Mouse (Mus musculus): ENCODE measurements around the gene Rcn3. TPM values are rescaled to one million over a fixed set of nuclear protein-coding genes. Genes with fewer than 3 reads are reported as not detected.

The Rcn3 gene
- polyA plus RNA-seq, 1 experiment from 2014 or later: 388 TPM

DNA sequence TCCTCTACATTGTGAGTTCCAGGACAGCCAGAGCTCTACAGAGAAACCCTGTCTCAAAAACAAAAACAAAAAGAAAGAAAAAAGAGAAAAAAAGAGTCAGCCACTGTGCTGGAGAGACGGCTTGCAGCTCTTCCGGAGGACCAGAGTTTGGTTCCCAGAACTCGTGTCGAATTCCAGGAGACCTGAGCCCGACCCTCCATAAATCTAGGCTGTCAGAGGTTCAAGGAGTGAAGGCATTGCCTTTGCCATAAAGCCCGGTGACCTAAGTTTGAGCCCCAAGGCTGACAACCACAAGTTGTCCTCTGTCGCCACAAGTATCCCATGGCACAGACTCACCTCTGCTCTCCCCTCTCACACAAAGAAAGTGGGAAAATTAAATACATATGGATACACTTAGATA, 2.1 kb upstream of the Rcn3 start:
- 36% methylated on average over 7 of the region's 7 CpGs for WGBS
- H3K4me1 ChIP-seq (ENCODE audit: control insufficient read depth, insufficient read depth, low read length): peaks cover 8% of the 10 kb centered on the region
- no peaks in the 10 kb centered on the region for H3K9me3 ChIP-seq (replicated peaks; ENCODE audit: control insufficient read depth, low read length)
- H3K27me3 ChIP-seq (ENCODE audit: control insufficient read depth, insufficient read depth, low read length): no peaks in the 10 kb centered on the region
- ATAC-seq (ENCODE audit: insufficient read depth, low FRiP score): no peak
- H3K4me3 ChIP-seq (replicated peaks; ENCODE audit: low read length): no peak overlapping the region
- H3K27ac ChIP-seq (ENCODE audit: low read length): no peak overlapping the region
- no peaks in the 10 kb centered on the region for H3K36me3 ChIP-seq (ENCODE audit: control insufficient read depth, insufficient read depth, low read length)
- no peak overlapping the region for H3K9ac ChIP-seq (ENCODE audit: low read length)
- H3K4me2 ChIP-seq (ENCODE audit: low read depth, low read length): no peak overlapping the region

DNA sequence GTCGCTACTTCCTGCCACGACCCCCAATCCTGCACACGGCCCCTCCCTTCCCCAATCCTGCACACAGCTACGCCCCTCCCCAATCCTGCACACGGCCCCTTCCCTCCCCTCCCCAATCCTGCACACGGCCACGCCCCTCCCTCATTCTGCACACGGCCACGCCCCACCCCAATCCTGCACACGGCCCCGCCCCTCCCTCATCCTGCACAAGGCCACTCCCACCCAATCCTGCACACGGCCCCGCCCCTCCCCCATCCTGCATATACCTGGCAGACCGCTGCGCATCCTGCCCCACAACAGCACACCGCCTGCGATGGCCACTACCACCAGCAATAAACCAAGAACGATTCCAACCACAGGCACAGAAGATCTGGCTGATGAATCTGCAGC, 1.5 kb upstream of the Rcn3 start:
- peak overlapping the region; percentile 73 for H3K27ac ChIP-seq (ENCODE audit: low read length)
- H3K36me3 ChIP-seq (ENCODE audit: control insufficient read depth, insufficient read depth, low read length): no peaks in the 10 kb centered on the region
- no peak for ATAC-seq (ENCODE audit: insufficient read depth, low FRiP score)
- H3K9ac ChIP-seq (ENCODE audit: low read length): no peak overlapping the region; the same call in 1 of the 2 replicates
- WGBS: 35% methylated on average over 18 of the region's 18 CpGs
- H3K4me3 ChIP-seq (replicated peaks; ENCODE audit: low read length): no peak overlapping the region
- no peak overlapping the region for H3K4me2 ChIP-seq (ENCODE audit: low read depth, low read length)
- H3K9me3 ChIP-seq (replicated peaks; ENCODE audit: control insufficient read depth, low read length): no peaks in the 10 kb centered on the region
- peaks cover 8% of the 10 kb centered on the region for H3K4me1 ChIP-seq (ENCODE audit: control insufficient read depth, insufficient read depth, low read length)
- H3K27me3 ChIP-seq (ENCODE audit: control insufficient read depth, insufficient read depth, low read length): no peaks in the 10 kb centered on the region

DNA sequence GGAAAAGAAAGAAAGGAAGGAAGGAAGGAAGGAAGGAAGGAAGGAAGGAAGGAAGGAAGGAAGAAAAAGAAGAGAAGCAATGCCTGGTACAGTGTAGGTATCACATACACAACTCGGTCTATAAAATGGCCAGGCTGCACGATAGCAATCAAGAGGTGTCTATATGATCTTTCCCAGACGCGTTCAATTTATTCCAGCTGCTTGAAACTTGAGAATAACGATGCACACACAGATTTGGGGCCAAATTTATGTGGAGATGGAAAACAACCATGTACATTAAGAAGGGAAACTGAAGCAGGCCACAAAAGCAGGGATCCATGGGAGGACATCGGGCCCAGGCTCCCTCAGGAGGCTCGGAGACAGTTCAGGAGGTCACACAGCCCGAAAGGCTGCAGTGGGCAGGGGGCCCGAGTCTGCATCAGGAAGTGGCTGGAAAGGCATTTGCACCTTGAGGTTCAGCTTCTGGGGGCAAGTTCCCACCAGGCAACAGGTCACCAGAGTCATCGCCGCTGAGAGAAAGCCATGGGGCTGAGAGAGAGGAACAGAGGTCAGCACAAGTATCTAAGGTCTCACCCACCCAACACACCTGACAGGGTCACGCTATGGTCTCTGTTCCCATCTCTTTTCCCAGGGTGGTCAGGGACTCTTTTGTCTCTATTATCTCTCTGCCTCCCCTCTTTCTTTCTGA, 951 bp upstream of the Rcn3 start:
- H3K4me3 ChIP-seq (replicated peaks; ENCODE audit: low read length): no peak overlapping the region
- no peak for ATAC-seq (ENCODE audit: insufficient read depth, low FRiP score)
- 0 out of 2 replicates have a peak overlapping the region, but pooled peaks have one; percentile 15 for H3K4me2 ChIP-seq (ENCODE audit: low read depth, low read length)
- H3K9ac ChIP-seq (ENCODE audit: low read length): no peak overlapping the region; the same call in 1 of the 2 replicates
- peak overlapping the region; percentile 73 for H3K27ac ChIP-seq (ENCODE audit: low read length)
- no peaks in the 10 kb centered on the region for H3K9me3 ChIP-seq (replicated peaks; ENCODE audit: control insufficient read depth, low read length)
- no peaks in the 10 kb centered on the region for H3K36me3 ChIP-seq (ENCODE audit: control insufficient read depth, insufficient read depth, low read length)
- H3K27me3 ChIP-seq (ENCODE audit: control insufficient read depth, insufficient read depth, low read length): no peaks in the 10 kb centered on the region
- 39% methylated on average over 12 of the region's 12 CpGs for WGBS
- H3K4me1 ChIP-seq (ENCODE audit: control insufficient read depth, insufficient read depth, low read length): peaks cover 8% of the 10 kb centered on the region

DNA sequence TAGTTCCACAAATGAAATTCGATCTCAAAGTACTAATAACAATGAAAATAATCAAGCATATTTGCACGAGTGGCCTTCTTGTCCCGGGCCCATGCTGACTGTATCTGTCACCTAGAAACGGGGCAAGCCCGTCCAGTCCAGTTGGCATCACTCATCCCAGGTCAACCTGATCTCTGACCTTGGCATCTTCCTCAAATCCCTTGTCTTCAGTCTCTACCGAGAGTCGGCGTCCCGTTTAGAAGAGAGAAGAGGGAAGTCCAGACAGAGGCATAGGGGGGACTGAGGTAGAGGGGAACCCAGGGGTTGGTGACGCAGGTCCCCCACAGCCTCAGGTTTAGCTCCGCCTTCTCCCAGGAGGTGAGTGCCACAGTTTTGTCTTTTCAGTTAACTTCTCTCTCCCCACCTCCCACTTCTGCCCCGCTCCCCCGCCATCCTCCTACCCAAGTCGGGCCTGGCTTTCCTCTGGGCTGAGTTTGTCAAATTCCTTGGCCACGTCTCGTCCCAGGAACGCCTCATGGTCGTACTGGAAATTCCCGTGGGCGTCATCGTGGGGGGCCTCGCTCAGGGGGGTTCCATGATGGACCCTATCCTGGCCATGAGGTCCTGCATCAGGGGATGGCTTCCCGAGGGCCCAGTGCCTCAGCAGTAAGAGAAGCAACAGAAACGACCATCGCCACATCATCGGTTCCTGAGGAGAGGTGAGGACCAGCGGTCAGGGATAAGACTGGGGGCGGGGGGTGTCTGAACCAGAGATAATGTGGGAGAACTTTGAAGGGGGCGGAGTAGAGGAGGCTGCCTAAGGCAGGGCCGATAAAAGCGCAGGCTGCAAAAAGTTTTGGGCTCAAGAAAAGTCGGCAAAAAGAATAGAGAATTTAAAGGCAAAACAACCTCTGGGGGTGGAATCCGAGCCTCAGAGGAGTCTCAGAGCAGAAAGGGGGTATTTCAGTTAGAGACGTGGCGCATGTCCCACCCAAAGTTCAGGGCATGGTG, 725 bp downstream of the Rcn3 start:
- H3K4me3 ChIP-seq (replicated peaks; ENCODE audit: low read length): peak overlapping the region; percentile 49
- H3K27ac ChIP-seq (ENCODE audit: low read length): peak overlapping the region; percentile 90
- H3K36me3 ChIP-seq (ENCODE audit: control insufficient read depth, insufficient read depth, low read length): peaks cover 7% of the 10 kb centered on the region
- H3K9ac ChIP-seq (ENCODE audit: low read length): peak overlapping the region; percentile 81
- H3K4me2 ChIP-seq (ENCODE audit: low read depth, low read length): peak overlapping the region; percentile 56
- peak; percentile 48 for ATAC-seq (ENCODE audit: insufficient read depth, low FRiP score)
- H3K4me1 ChIP-seq (ENCODE audit: control insufficient read depth, insufficient read depth, low read length): peaks cover 8% of the 10 kb centered on the region
- 8% methylated on average over 35 of the region's 35 CpGs for WGBS
- H3K9me3 ChIP-seq (replicated peaks; ENCODE audit: control insufficient read depth, low read length): no peaks in the 10 kb centered on the region
- no peaks in the 10 kb centered on the region for H3K27me3 ChIP-seq (ENCODE audit: control insufficient read depth, insufficient read depth, low read length)

DNA sequence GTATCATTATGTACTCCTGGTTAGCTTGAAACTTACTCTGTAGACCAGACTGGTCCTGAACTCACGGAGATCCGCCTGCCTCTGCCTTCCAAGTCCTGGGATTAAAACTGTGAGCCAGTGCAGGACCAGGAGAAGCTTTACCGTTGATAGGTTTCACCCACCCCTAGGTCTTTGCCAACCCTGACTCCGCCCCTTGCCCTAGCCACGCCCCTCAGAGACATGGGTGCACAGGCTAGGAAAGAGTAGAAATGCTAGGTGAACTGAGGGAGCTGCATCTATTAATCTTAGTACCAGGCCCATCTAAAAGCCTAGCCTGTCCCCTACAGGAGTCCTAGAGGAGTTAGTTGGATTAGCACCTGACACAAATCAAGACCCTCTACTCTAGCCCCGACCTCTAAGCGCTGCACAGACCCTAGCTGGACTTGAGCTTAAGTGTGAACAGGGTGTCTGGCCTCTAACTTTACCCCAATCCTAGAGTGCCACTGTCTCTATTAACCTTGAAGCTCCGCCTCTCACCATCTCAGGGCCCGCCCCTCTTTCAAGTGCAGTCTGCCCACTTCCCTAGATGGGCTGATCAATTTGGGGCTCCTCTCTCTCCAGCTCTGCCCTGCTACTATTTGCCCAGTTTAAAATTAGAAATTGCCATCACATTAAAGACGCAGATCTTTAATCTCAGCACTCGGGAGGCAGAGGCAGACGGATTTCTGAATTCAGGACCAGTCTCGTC, 1.6 kb downstream of the Rcn3 start:
- Histone ChIP-seq H3K4me2 (ENCODE audit: low read depth, low read length) (peak overlapping the region; percentile 56), H3K27ac (ENCODE audit: low read length) (peak overlapping the region; percentile 90), H3K9me3 (replicated peaks; ENCODE audit: control insufficient read depth, low read length) (no peaks in the 10 kb centered on the region), H3K4me3 (replicated peaks; ENCODE audit: low read length) (peak overlapping the region; percentile 49), H3K27me3 (ENCODE audit: control insufficient read depth, insufficient read depth, low read length) (no peaks in the 10 kb centered on the region), H3K36me3 (ENCODE audit: control insufficient read depth, insufficient read depth, low read length) (peaks cover 13% of the 10 kb centered on the region), H3K4me1 (ENCODE audit: control insufficient read depth, insufficient read depth, low read length) (peaks cover 8% of the 10 kb centered on the region), H3K9ac (ENCODE audit: low read length) (peak overlapping the region; percentile 81)
- 75% methylated on average over 13 of the region's 13 CpGs for WGBS
- ATAC-seq (ENCODE audit: insufficient read depth, low FRiP score): no peak

DNA sequence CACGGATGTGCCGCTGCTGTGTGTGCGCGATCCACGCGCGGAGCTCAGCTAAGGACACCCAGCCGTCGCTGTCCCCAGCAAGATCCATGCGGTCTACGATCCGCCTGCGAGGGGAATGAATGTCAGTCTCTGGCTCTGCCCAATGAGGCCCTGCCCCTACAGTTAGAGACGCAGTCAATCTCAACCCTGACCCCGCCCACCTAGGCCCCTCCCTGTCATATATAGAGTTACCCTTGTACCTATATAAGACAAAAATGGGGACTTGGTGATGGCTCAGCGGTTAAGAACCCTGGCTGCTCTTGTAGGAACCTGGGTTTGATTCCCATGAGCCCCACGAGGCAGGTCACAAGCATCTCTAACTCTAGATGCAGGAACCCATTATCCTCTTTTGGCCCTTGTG, 3.4 kb downstream of the Rcn3 start:
- Histone ChIP-seq H3K4me3 (replicated peaks; ENCODE audit: low read length) (no peak overlapping the region), H3K27ac (ENCODE audit: low read length) (no peak overlapping the region), H3K27me3 (ENCODE audit: control insufficient read depth, insufficient read depth, low read length) (no peaks in the 10 kb centered on the region), H3K4me1 (ENCODE audit: control insufficient read depth, insufficient read depth, low read length) (peaks cover 8% of the 10 kb centered on the region), H3K9ac (ENCODE audit: low read length) (no peak overlapping the region), H3K36me3 (ENCODE audit: control insufficient read depth, insufficient read depth, low read length) (peaks cover 13% of the 10 kb centered on the region), H3K4me2 (ENCODE audit: low read depth, low read length) (no peak overlapping the region), H3K9me3 (replicated peaks; ENCODE audit: control insufficient read depth, low read length) (no peaks in the 10 kb centered on the region)
- 90% methylated on average over 17 of the region's 17 CpGs for WGBS
- ATAC-seq (ENCODE audit: insufficient read depth, low FRiP score): no peak

DNA sequence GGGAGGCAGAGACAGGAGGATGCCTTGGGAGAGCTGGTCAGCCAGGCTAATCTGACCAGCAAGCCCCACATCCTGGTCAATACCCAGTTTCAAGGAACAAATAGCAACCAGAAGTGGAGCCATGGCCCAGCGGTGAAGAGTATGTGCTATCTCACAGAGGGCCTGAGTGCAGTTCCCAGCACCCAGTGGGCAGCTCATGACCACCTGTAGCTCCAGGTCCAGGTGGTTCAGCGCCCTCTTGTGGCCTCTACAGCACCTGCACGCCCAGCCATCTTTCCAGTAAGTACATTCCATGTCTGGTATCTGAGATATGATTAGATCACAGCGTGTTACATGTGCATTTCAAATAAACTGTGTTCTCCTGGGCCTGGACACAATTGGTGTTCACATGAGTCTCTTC, 5.9 kb downstream of the Rcn3 start:
- no peaks in the 10 kb centered on the region for H3K27me3 ChIP-seq (ENCODE audit: control insufficient read depth, insufficient read depth, low read length)
- no peak overlapping the region for H3K27ac ChIP-seq (ENCODE audit: low read length)
- H3K4me1 ChIP-seq (ENCODE audit: control insufficient read depth, insufficient read depth, low read length): 0 out of 2 replicates have a peak, but pooled peaks cover 3% of the 10 kb centered on the region
- no peaks in the 10 kb centered on the region for H3K9me3 ChIP-seq (replicated peaks; ENCODE audit: control insufficient read depth, low read length)
- no peak overlapping the region for H3K9ac ChIP-seq (ENCODE audit: low read length)
- 81% methylated on average over 4 of the region's 4 CpGs for WGBS
- H3K4me2 ChIP-seq (ENCODE audit: low read depth, low read length): no peak overlapping the region
- H3K4me3 ChIP-seq (replicated peaks; ENCODE audit: low read length): no peak overlapping the region
- peaks cover 13% of the 10 kb centered on the region for H3K36me3 ChIP-seq (ENCODE audit: control insufficient read depth, insufficient read depth, low read length)
- no peak for ATAC-seq (ENCODE audit: insufficient read depth, low FRiP score)

DNA sequence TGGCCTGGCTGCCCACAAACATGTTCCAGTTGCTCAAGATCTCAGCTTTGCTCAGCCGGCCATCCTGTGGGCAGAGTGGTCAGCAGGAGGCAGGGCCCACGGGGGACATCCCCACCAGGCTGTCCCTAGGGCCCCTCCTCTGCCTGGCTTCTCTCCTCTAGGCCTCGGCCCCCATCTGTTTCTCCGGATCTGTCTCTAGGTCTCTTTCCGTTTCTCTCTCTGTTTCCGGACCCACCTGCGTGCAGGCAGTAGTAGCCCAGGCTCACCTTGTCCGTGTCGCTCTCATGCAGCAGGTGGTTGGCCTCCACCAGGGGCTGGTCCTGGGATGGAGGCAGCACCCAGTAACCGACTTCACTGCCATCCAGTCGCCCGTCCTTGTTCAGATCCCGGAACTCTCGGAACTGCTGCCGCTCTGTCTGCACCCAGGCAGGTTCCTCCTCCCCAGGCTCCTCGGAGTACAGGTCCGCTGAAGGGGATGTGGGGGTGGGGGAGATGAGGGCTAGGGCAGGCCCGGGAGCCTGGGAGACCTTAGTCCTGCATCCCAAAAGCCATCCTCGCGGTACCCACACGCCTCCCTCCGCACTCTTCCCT, 8.6 kb downstream of the Rcn3 start:
- no peak overlapping the region for H3K4me2 ChIP-seq (ENCODE audit: low read depth, low read length)
- 81% methylated on average over 22 of the region's 22 CpGs for WGBS
- H3K36me3 ChIP-seq (ENCODE audit: control insufficient read depth, insufficient read depth, low read length): peaks cover 13% of the 10 kb centered on the region
- ATAC-seq (ENCODE audit: insufficient read depth, low FRiP score): no peak
- H3K27ac ChIP-seq (ENCODE audit: low read length): no peak overlapping the region
- no peak overlapping the region for H3K4me3 ChIP-seq (replicated peaks; ENCODE audit: low read length)
- H3K9ac ChIP-seq (ENCODE audit: low read length): no peak overlapping the region
- no peaks in the 10 kb centered on the region for H3K9me3 ChIP-seq (replicated peaks; ENCODE audit: control insufficient read depth, low read length)
- H3K4me1 ChIP-seq (ENCODE audit: control insufficient read depth, insufficient read depth, low read length): 0 out of 2 replicates have a peak, but pooled peaks cover 3% of the 10 kb centered on the region
- H3K27me3 ChIP-seq (ENCODE audit: control insufficient read depth, insufficient read depth, low read length): no peaks in the 10 kb centered on the region

Data from stomach, embryonic 16.5 days (tissue).